Mouse (Mus musculus) C2C12 (cell line): ENCODE results near the gene Kremen1. TPM values are rescaled to one million over a fixed set of nuclear protein-coding genes. Genes with fewer than 3 reads are reported as not detected.
A peak's percentile ranks its signal among the peaks of the same experiment; 100 is the strongest.

Experiments
- H3K27me3 ChIP-seq: one replicate; pipeline ENCODE4 v1.6.1; 2011; ENCODE audit not compliant: control insufficient read depth, insufficient read depth, insufficient read length
- H3K36me3 ChIP-seq: one replicate; pipeline ENCODE4 v1.6.1; 2011; ENCODE audit not compliant: control insufficient read depth, insufficient read depth
- H3K4me3 ChIP-seq: one replicate; pipeline ENCODE4 v1.5.1; 2011; ENCODE audit warnings: mild to moderate bottlenecking, control low read depth; ENCODE audit not compliant: poor library complexity, insufficient read depth, severe bottlenecking
- H3K79me2 ChIP-seq: one replicate; pipeline ENCODE4 v1.6.1; 2011; ENCODE audit not compliant: control insufficient read depth, insufficient read depth
- H3K79me3 ChIP-seq: one replicate; pipeline ENCODE4 v1.6.1; 2011; ENCODE audit warnings: low read depth, control low read depth
- H3ac ChIP-seq: one replicate; pipeline ENCODE3; 2011; ENCODE audit warnings: low read depth; ENCODE audit not compliant: control insufficient read depth, insufficient read length
- CEBPB ChIP-seq: IDR thresholded peaks from one replicate; pipeline ENCODE4 v1.6.1; 2011; ENCODE audit warnings: low read depth, mild to moderate bottlenecking, control low read depth, moderate library complexity
- CTCF ChIP-seq: IDR thresholded peaks from one replicate; pipeline ENCODE4 v1.5.1; 2011; ENCODE audit not compliant: control insufficient read depth, insufficient read depth, insufficient read length
- FOSL1 ChIP-seq: IDR thresholded peaks from one replicate; pipeline ENCODE4 v1.8.0; 2011; ENCODE audit warnings: mild to moderate bottlenecking, low read length; ENCODE audit not compliant: poor library complexity, insufficient read depth, severe bottlenecking
- MAX ChIP-seq: IDR thresholded peaks from one replicate; pipeline ENCODE4 v1.6.1; 2011; ENCODE audit warnings: mild to moderate bottlenecking, control low read depth
- MYOD1 ChIP-seq: IDR thresholded peaks from one replicate; pipeline ENCODE4 v1.6.1; 2011; ENCODE audit warnings: low read depth; ENCODE audit not compliant: control insufficient read depth, insufficient read length
- MYOG ChIP-seq: IDR thresholded peaks from one replicate; pipeline ENCODE4 v1.6.1; 2011; ENCODE audit not compliant: control insufficient read depth, insufficient read length; ENCODE audit errors: extremely low read depth
- USF1 ChIP-seq: IDR thresholded peaks from one replicate; pipeline ENCODE4 v1.6.1; 2011; ENCODE audit warnings: low read depth, mild to moderate bottlenecking, control low read depth, moderate library complexity
- polyA plus RNA-seq: library from polyadenylated mRNA; unstranded; fragments of >200 nt; fragmentation: generic; extraction: Trizol; gene quantifications from one replicate; pipeline ENCODE4 v1.2.1, GENCODE M21; 2012; ENCODE audit warnings: missing spikeins

Gene Kremen1
- polyA plus RNA-seq, 1 experiment, result 43.5 TPM

DNA sequence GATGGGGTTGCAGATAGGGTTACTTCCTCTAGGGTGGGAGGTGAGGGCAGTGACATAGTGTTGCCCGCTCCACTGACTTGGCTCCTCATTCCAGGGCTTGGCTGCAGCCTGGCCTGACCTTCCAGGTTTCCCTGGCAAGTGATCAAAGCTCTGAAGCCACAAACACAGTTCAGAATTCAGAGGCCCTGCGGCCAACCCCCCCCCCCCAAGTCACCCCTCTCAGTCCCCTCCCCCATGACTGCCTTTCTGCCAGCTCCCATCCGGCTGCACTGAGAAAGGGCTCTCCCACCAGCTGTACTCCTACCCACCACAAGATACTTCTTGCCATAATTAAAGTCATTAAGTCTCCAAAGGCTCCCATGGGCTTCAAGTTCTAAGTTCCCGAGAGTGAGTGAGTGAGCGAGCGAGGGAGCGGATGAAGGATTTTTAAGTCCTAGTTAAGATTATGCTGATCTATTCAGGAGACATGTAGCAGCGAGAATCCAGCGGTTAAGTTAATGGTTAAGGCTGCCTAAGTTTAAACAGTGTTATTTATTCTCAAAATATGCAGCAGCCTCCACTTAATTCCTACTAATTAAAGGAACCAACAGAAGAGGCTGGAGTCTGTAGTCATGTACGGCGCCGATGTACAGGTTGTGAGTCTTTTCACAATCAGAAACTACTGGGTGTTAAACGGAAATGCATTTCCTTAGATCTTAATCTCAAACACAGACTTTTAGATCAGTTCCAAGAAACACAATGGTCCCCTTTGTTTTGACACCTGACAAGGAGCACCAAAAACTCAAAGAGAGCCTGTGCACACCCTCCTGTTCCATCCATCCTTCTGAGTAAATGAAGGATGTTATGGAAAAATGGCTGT, 36.0 kb upstream of the Kremen1 start:
- Histone ChIP-seq H3ac (no peak overlapping the region), H3K4me3 (no peak overlapping the region), H3K36me3 (no peaks in the 10 kb centered on the region), H3K27me3 (no peaks in the 10 kb centered on the region), H3K79me2 (peaks cover 23% of the 10 kb centered on the region), H3K79me3 (peaks cover 2% of the 10 kb centered on the region)
- TF ChIP-seq USF1, result no peak
- no peak for TF ChIP-seq CTCF
- no peak for TF ChIP-seq FOSL1
- TF ChIP-seq MYOD1, result no peak
- TF ChIP-seq CEBPB, result no peak
- no peak for TF ChIP-seq MAX
- TF ChIP-seq MYOG, result no peak

DNA sequence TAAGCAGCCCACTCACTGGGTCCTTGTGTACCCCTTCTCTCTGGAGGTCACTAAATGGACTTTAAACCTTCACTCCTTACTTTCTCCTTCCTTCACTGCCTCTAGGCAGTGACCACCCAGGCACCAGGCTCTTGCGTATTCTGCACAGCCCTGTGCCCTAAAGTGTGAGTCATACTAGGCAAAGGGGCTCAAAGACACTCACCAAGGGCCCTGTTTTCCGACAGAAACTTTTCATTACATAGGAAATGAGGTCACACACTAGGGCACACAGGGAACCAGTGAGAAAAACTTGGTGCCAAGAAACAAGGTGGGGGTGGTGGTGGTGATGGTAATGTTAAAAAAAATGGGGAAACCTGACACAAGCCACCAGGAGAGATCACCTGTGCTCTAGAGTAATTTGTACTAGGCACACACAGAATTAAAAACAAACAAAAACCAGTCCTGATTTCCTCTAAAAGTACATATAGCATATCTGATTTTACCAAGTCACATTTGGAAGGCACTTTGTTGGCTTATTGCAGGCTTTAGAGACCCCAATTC, 35.3 kb upstream of the Kremen1 start:
- TF ChIP-seq CEBPB (peak; percentile 13), MAX (no peak)
- Histone ChIP-seq H3K79me3 (peaks cover 2% of the 10 kb centered on the region), H3K36me3 (no peaks in the 10 kb centered on the region), H3K4me3 (no peak overlapping the region), H3K79me2 (peaks cover 23% of the 10 kb centered on the region), H3K27me3 (no peaks in the 10 kb centered on the region), H3ac (no peak overlapping the region)

DNA sequence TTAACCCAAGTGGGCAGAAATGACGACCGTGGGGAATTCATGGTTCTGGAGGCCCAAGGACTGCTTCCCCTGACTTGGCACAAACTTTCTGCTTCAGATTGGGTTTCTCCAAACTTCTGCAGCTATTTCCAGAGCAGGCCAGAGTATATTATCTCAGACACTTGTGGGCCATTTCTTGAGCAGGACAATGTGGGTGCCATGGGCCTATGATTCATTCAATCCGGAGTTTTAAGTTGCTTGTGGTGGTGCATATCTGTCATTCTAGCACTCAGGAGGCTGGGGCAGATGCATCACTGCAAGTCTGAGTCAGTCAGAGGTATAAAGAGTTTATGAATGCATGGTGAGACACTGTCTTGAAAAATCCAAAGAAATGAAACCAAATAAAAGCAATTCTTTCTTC, 33.4 kb upstream of the Kremen1 start:
- peak; percentile 74 for TF ChIP-seq FOSL1
- TF ChIP-seq CTCF, result no peak
- TF ChIP-seq MAX, result peak; percentile 40
- no peak for TF ChIP-seq MYOG
- TF ChIP-seq CEBPB, result no peak
- TF ChIP-seq MYOD1, result peak; percentile 56
- TF ChIP-seq USF1, result no peak
- H3K4me3 ChIP-seq, result no peak overlapping the region
- no peak overlapping the region for H3ac ChIP-seq
- H3K79me3 ChIP-seq, result peaks cover 2% of the 10 kb centered on the region
- peaks cover 23% of the 10 kb centered on the region for H3K79me2 ChIP-seq
- H3K27me3 ChIP-seq, result no peaks in the 10 kb centered on the region
- no peaks in the 10 kb centered on the region for H3K36me3 ChIP-seq

GRCm38 (mm10) chr11:5290691-5291090, 29.3 kb upstream of the Kremen1 start:
- TF ChIP-seq FOSL1 (no peak), MYOD1 (peak; percentile 30), CTCF (peak; percentile 65), USF1 (no peak), MYOG (no peak), CEBPB (no peak)
- Histone ChIP-seq H3K27me3 (no peaks in the 10 kb centered on the region), H3K79me3 (no peaks in the 10 kb centered on the region), H3K4me3 (no peak overlapping the region), H3K79me2 (peaks cover 11% of the 10 kb centered on the region), H3ac (no peak overlapping the region), H3K36me3 (peaks cover 26% of the 10 kb centered on the region)

DNA sequence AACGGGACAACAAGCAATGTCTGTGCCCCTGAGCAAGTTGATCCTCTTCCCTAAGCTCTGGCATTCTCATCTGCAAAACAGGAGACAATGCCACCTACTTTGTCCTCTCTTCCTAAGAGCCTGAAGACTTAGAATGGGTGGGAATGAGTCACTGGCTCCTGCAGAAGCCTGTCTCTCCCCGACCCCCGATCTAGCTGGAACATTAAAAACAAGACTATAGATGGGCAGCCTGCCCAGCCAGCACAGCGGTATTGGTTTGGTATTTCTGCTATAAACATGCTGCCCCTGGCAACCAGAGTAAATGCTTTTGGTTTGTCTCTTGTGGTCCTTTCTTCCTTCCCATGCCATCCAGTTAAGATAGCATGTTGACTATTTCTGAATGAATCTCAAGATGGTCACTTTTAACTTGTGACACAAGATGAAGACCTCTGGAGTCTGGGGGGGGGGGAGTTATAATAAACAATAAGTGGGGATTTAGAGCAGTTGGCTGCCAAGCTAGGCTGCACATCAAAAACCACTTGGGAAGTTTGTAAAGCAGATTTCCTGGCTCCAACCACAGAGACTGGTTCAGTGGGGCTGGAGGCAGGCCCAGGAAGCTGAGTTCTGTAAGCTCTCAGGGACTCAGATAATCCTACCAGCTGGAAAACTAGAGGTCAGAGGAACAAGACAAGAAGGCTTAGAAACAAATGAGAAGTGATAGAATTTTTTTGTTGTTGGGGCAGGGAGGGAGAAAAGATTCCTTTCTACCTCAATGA, 28.6 kb upstream of the Kremen1 start:
- no peak for TF ChIP-seq CEBPB
- TF ChIP-seq MYOG, result no peak
- TF ChIP-seq CTCF, result no peak
- Histone ChIP-seq H3K79me3 (no peaks in the 10 kb centered on the region), H3K4me3 (no peak overlapping the region), H3ac (no peak overlapping the region), H3K36me3 (peaks cover 26% of the 10 kb centered on the region), H3K79me2 (peaks cover 11% of the 10 kb centered on the region), H3K27me3 (no peaks in the 10 kb centered on the region)

GRCm38 (mm10) chr11:5283987-5284386, 22.6 kb upstream of the Kremen1 start:
- H3K27me3 ChIP-seq, result no peaks in the 10 kb centered on the region
- TF ChIP-seq CTCF, result no peak
- TF ChIP-seq CEBPB, result no peak
- TF ChIP-seq MAX, result no peak
- no peak for TF ChIP-seq MYOD1
- no peak for TF ChIP-seq USF1
- peaks cover 61% of the 10 kb centered on the region for H3K36me3 ChIP-seq
- no peaks in the 10 kb centered on the region for H3K79me3 ChIP-seq
- H3K4me3 ChIP-seq, result no peak overlapping the region
- no peaks in the 10 kb centered on the region for H3K79me2 ChIP-seq
- no peak overlapping the region for H3ac ChIP-seq
